Mouse (Mus musculus) heart, embryonic 10.5 days (tissue): ENCODE data around the gene Tal1. TPM values are rescaled to one million over a fixed set of nuclear protein-coding genes. Genes with fewer than 3 reads are reported as not detected.

ENCODE experiments used
- DNase-seq: peaks from one replicate; pipeline ENCODE4 v3.0.0-alpha.2; 2017; ENCODE audit warnings: low spot score
- H3K27ac ChIP-seq: fragments of 300-500 bp; sonication (generic); 2 replicates; pipeline ENCODE4 v1.5.1; 2016; ENCODE audit warnings: mild to moderate bottlenecking
- H3K27me3 ChIP-seq: fragments of 300-500 bp; sonication (generic); 2 replicates; pipeline ENCODE4 v1.6.1; 2016; ENCODE audit warnings: mild to moderate bottlenecking; ENCODE audit not compliant: poor library complexity, insufficient read depth, severe bottlenecking
- H3K36me3 ChIP-seq: fragments of 300-500 bp; sonication (generic); 2 replicates; pipeline ENCODE4 v1.6.1; 2016; ENCODE audit warnings: mild to moderate bottlenecking, moderate library complexity
- H3K4me1 ChIP-seq: fragments of 300-500 bp; sonication (generic); 2 replicates; pipeline ENCODE4 v1.6.1; 2016; ENCODE audit warnings: mild to moderate bottlenecking
- H3K4me3 ChIP-seq: fragments of 300-500 bp; sonication (generic); 2 replicates; pipeline ENCODE4 v1.5.1; 2016; ENCODE audit warnings: mild to moderate bottlenecking, moderate library complexity
- H3K9me3 ChIP-seq: fragments of 300-500 bp; sonication (generic); 2 replicates; pipeline ENCODE4 v1.6.1; 2016; ENCODE audit warnings: mild to moderate bottlenecking, moderate library complexity
- WGBS: fragments of 180-500 bp; shearing (Covaris S2); methylation state at CpG from one replicate; pipeline ENCODE4 v1.1.7; 2016; 5-methylcytosine and 5-hydroxymethylcytosine counted together
- polyA plus RNA-seq: library from polyadenylated mRNA; unstranded; fragments of >200 nt; fragmentation: Nextera tagmentation; extraction: Ambion mirVana; gene quantifications from 2 replicates; pipeline ENCODE4 v1.2.1, GENCODE M21; 2016

Tal1 gene
- polyA plus RNA-seq, 1 experiment from 2014 or later, result 8.3 TPM

DNA sequence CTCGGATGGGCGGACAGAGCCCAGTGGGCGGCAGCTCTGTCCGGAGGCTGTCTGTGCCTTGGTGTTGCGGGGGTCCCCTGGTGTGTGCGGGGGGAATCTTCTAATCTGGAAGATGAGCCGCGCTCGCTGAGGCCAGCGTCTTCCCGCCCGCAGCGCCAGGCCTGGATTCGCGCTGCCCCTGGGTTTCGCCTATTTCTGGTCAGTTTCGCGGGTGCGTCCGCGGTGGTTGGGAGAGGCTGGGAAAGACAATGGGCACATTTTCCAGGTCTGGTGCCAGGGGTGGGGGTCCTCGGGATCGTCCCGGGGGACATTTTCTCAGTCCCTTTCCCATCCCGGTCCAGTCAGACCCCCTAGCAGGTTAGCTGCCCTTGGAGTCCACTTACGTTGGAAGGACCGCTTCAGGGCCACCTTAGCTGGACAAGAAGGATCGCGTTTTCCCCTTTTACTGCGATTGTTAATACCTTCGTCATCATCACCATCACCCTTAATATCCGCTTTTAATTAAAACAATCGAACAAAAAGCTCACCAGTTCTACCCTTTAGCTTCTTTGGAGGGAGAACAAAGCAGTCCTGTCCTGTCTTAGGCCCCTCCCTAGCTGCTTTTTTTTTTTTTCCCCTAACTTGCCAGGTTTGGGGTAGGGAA lies 1.6 kb downstream of the Tal1 start:
- Histone ChIP-seq H3K27ac (peak overlapping the region; percentile 91), H3K4me3 (peak overlapping the region; percentile 60), H3K4me1 (peaks cover 16% of the 10 kb centered on the region), H3K9me3 (no peaks in the 10 kb centered on the region), H3K36me3 (no peaks in the 10 kb centered on the region), H3K27me3 (peaks cover 95% of the 10 kb centered on the region)
- under 1% methylated on average over 33 of the region's 33 CpGs for WGBS
- DNase-seq, result no peak

DNA sequence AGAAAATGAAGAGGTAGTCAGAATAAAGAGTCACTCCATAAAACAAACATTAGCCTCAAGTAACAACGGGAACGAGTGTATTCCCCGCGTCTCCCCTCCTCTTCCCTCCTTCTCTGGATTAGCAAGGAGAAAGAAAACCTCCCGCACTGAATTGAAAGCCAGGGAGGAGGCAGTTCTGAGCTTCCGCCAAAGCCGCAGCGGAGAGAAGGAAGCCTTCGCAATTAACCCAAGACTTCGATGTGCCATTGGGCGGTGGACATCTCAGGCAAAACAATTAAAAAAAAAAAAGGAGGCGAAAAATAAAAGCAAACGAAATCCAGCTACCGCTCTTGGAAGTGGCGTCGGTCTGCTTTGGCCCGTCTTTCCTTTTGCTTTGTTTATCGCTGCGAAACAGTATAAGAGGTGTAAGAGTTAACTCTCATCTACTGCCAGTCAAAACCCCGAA lies 2.1 kb downstream of the Tal1 start:
- peak overlapping the region; percentile 91 for H3K27ac ChIP-seq
- no peak for DNase-seq
- peaks cover 18% of the 10 kb centered on the region for H3K4me1 ChIP-seq
- H3K9me3 ChIP-seq, result no peaks in the 10 kb centered on the region
- WGBS, result under 1% methylated on average over 20 of the region's 20 CpGs
- H3K36me3 ChIP-seq, result no peaks in the 10 kb centered on the region
- peak overlapping the region; percentile 60 for H3K4me3 ChIP-seq
- H3K27me3 ChIP-seq, result peaks cover 95% of the 10 kb centered on the region

DNA sequence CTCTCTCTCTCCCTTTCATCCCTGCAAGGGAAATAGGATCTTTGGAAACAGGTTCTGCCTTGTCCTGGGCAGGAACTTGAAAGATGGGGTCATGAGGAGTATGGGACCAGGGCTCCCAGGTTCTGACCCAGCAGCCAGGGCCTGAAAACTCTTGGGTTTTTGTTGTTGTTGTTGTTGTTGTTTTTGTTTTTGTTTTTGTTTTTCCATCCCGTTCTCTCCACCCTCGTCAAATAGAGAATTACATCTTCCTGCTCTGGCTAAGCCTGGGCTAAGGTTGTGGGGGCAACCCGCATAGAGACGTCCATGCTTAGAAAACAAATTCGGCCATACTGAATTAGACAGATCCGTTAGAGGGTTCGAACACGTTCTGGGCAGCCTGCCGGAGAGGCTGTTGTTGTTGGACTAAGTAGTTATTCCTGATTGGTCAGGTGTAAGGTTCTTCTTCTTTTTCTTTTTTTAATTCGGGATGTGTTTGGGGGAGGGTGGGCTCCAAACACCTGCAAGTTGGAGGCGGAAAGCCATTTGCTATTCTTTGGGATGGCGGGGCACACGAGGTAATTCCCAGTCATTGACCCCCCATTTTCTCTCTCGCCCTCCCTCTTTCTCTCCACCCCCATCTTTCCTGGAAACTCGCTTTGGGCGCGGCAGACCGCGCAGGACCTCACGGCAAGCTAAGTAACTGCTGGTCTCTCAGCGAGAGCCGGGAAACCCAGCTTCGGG lies 2.8 kb downstream of the Tal1 start:
- peak overlapping the region; percentile 91 for H3K27ac ChIP-seq
- peaks cover 95% of the 10 kb centered on the region for H3K27me3 ChIP-seq
- no peak for DNase-seq
- no peaks in the 10 kb centered on the region for H3K9me3 ChIP-seq
- H3K36me3 ChIP-seq, result no peaks in the 10 kb centered on the region
- H3K4me1 ChIP-seq, result peaks cover 25% of the 10 kb centered on the region
- 2% methylated on average over 23 of the region's 23 CpGs for WGBS
- H3K4me3 ChIP-seq, result peak overlapping the region; percentile 60

DNA sequence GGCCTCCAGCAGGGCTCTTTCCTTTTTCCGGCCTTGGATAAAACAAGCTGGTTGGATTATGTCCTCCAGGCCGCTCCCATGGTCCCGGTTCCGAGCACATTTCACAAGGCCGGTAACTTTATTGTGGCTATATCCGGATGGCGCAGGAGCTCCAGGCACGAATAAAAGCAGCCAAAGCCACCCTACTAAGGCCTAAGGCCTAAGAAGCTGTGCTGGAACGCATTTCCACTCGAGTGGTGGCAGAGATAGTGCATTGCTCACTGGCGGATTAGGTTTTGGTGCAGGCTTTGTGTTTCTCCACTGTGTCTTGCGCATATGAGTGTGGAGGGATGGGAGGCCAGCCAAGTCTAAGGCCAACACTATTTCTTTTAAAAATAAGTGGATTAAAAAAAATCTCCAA lies 3.6 kb downstream of the Tal1 start:
- Histone ChIP-seq H3K36me3 (peaks cover 3% of the 10 kb centered on the region; the same call in 1 of the 2 replicates), H3K9me3 (no peaks in the 10 kb centered on the region), H3K27me3 (peaks cover 95% of the 10 kb centered on the region), H3K4me3 (peak overlapping the region; percentile 60), H3K4me1 (peaks cover 25% of the 10 kb centered on the region), H3K27ac (peak overlapping the region; percentile 91)
- WGBS, result 2% methylated on average over 12 of the region's 12 CpGs
- no peak for DNase-seq

DNA sequence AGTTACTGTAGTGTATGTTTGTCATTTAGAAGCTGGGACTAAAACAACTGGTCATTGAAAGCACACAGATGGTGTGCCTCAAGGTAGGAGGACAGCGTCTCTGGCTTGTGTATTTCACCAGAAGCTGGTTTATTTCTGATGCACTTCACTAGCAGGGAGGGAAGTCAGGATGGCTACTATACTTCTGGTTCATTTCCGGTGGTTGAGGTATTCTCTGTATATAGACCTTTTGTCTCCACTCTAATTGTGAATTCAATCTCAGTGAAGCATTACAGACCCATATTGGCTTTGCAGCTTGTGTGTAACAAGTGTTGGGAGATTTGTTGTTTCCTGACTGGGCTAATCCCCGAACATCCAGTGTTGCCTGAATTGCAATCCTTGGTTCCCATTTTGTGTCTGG lies 4.5 kb downstream of the Tal1 start:
- peaks cover 25% of the 10 kb centered on the region for H3K4me1 ChIP-seq
- H3K9me3 ChIP-seq, result no peaks in the 10 kb centered on the region
- peak overlapping the region; percentile 91; the same call in 1 of the 2 replicates for H3K27ac ChIP-seq
- DNase-seq, result no peak
- peaks cover 3% of the 10 kb centered on the region; the same call in 1 of the 2 replicates for H3K36me3 ChIP-seq
- 13% methylated on average over 3 of the region's 3 CpGs for WGBS
- peaks cover 95% of the 10 kb centered on the region for H3K27me3 ChIP-seq
- H3K4me3 ChIP-seq, result peak overlapping the region; percentile 60

DNA sequence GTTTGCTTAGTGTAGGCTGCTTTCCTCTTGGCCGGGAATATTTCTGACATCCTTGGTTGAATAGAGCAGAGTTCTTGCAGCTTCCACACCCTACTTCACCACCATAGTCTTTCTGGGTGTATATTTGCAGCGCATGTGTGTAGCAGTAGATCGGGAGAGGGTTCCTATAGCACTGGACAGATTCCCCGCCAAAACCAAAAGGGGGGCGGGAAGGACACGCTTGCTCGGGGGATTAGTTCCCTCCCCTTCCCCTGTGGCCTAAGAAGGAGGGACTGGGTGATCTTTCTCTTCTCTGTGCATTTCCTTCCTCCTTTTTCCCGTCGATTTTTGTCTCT lies 6.3 kb downstream of the Tal1 start:
- Histone ChIP-seq H3K27me3 (peaks cover 97% of the 10 kb centered on the region), H3K4me1 (peaks cover 16% of the 10 kb centered on the region), H3K36me3 (peaks cover 10% of the 10 kb centered on the region; the same call in 1 of the 2 replicates), H3K9me3 (no peaks in the 10 kb centered on the region), H3K4me3 (peak overlapping the region; percentile 74), H3K27ac (peak overlapping the region; percentile 78)
- no peak for DNase-seq
- 2% methylated on average over 9 of the region's 9 CpGs for WGBS

DNA sequence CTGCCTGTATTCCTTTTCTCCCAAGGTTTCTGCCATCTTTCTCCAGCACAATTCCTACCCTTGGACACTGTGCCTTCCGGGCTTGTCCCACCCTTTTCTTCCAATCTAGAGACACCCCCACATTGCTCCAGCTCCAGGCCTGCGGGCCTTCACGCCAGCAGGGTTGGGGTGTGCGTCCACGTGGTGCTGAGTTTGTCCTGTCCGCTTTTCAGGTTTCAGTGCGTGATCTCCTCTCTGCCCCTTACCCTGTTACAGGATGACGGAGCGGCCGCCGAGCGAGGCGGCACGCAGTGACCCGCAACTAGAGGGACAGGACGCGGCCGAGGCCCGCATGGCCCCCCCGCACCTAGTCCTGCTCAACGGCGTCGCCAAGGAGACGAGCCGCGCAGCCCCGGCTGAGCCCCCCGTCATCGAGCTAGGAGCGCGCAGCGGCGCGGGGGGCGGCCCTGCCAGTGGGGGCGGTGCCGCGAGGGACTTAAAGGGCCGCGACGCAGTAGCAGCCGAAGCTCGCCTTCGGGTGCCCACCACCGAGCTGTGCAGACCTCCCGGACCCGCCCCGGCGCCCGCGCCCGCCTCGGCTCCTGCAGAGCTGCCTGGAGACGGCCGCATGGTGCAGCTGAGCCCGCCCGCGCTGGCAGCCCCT lies 6.8 kb downstream of the Tal1 start:
- Histone ChIP-seq H3K27ac (peak overlapping the region; percentile 78), H3K27me3 (peaks cover 97% of the 10 kb centered on the region)
- under 1% methylated on average over 57 of the region's 58 CpGs for WGBS

DNA sequence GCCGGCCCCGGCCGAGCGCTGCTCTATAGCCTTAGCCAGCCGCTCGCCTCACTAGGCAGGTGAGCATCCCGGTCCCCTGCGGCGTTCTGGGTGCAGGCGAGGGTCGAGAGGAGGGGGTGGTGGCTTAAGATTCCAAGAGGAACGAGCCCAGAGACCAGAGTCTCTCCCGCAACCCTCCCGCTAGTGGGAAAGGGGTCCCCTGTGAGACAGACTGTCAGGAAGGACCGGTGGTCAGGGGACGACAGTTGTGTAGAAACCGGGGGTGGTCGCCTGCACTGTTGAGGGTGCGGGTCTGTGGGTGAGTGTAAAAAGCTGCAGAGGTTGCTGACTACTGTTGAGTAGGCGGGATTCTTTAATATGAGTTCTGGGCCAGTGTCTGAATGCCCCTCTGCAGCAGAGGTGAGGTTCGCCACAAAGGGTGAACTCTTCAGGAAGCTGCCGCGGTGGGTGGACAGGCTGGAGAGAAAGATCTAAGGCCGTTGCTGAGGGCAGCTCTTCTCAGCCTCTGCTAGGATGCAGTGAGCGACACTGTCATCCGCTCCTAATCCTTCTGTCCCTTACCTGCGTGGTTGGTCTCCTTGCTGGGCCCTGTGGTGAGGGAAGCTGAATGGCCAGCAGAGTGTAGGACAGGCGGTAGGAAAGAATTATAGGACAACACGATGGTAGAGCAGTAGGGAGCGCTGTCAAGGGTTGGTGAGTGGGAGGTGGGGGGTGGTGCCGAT lies 7.5 kb downstream of the Tal1 start:
- Histone ChIP-seq H3K27ac (peak overlapping the region; percentile 78), H3K36me3 (peaks cover 16% of the 10 kb centered on the region; the same call in 1 of the 2 replicates), H3K4me3 (peak overlapping the region; percentile 74), H3K27me3 (peaks cover 100% of the 10 kb centered on the region), H3K9me3 (no peaks in the 10 kb centered on the region), H3K4me1 (peaks cover 16% of the 10 kb centered on the region)
- DNase-seq, result no peak
- 2% methylated on average over 31 of the region's 31 CpGs for WGBS

More for the DNA sequence above, 6.8 kb downstream of the Tal1 start:
- peaks cover 10% of the 10 kb centered on the region; the same call in 1 of the 2 replicates for H3K36me3 ChIP-seq
- no peak for DNase-seq
- H3K4me3 ChIP-seq, result peak overlapping the region; percentile 74
- H3K9me3 ChIP-seq, result no peaks in the 10 kb centered on the region
- H3K4me1 ChIP-seq, result peaks cover 16% of the 10 kb centered on the region

DNA sequence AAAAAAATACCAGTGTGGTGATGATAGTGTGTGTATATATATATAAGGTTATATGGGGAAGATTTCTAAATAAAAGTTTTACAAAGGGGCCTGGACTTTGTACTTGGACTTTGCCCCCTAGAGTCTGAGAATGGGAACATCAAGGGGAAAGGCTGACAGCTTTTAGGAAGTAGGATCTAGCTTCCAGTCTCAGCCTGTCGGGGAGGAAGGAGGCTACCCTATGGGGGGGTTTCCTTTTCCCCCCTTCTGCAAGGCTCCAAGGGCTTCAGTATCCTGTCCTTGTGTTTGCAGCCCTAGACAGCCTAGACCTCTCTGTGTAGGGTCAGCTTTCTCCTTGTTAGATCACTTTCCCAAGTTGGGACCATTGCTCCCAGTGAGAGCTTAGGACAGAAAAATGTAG lies 15.4 kb downstream of the Tal1 start:
- no peak for DNase-seq
- 12% methylated on average over 1 of the region's 1 CpGs for WGBS
- H3K27me3 ChIP-seq, result peaks cover 64% of the 10 kb centered on the region

DNA sequence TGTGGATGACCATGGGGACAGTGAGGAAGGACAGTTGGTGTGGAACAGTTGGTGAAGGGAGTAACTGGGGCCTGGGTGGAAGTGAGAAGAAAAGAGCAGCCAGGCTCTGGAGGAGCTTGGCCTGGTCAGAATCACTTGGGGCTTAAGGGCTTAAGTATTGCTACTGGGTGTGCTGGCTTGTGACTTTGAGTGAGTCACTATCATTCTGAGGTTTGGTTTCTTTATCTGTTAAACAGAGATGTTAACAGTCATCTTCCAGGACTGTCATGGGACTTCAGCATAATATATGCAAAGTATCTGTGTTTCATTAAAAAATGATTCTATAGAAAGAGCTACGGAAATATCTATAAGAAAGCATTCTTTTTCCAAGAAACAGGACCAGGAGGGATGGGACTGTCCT lies 18.6 kb downstream of the Tal1 start:
- Histone ChIP-seq H3K4me3 (no peak overlapping the region), H3K36me3 (no peaks in the 10 kb centered on the region), H3K9me3 (no peaks in the 10 kb centered on the region), H3K27me3 (peaks cover 52% of the 10 kb centered on the region), H3K4me1 (peaks cover 18% of the 10 kb centered on the region), H3K27ac (peak overlapping the region; percentile 13; the same call in 1 of the 2 replicates)
- no peak for DNase-seq
- 83% methylated on average over 1 of the region's 1 CpGs for WGBS

More for the DNA sequence above, 15.4 kb downstream of the Tal1 start:
- H3K4me3 ChIP-seq, result no peak overlapping the region
- no peak overlapping the region for H3K27ac ChIP-seq
- H3K4me1 ChIP-seq, result peaks cover 7% of the 10 kb centered on the region; the same call in 1 of the 2 replicates
- H3K36me3 ChIP-seq, result peaks cover 10% of the 10 kb centered on the region; the same call in 1 of the 2 replicates
- H3K9me3 ChIP-seq, result no peaks in the 10 kb centered on the region

DNA sequence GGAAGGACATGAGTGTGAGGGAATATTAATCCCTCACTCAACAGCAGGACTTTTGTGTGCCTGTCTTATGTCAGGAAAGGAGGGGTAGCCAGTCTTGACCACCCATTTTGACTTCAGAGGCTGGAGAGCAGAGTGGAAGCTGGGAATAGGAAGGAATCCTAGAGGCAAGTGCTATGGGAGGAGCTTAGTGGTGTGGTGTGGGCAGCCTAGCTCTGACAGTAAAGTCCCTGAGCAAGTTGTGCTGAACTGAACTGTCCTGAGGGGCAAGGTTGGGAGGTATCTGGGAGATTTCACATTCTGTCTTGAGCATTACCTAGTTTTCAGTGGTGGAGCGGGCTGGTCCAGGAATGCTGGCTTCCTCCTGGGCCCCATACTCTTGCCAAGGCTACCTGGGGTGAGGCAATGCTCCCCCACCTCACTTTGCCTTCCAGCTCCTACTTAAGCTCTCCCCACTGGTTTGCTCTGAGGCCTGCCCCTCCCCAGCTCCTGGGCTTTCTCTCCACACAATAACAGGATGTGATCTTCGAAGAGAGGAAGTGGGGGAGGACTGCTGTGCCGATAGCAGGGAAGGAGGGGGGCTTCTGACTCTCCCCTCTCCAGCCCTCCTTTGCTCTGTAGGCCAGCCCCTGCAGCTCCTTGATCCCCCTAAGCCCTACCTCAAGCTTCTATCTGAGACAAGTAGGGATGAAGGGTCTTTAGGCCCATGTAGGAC lies 19.1 kb downstream of the Tal1 start:
- Histone ChIP-seq H3K27ac (peak overlapping the region; percentile 60; the same call in 1 of the 2 replicates), H3K4me1 (peaks cover 22% of the 10 kb centered on the region), H3K27me3 (peaks cover 52% of the 10 kb centered on the region), H3K4me3 (no peak overlapping the region), H3K9me3 (no peaks in the 10 kb centered on the region), H3K36me3 (no peaks in the 10 kb centered on the region)
- WGBS, result 41% methylated on average over 3 of the region's 3 CpGs
- DNase-seq, result no peak
